Mouse (Mus musculus) neural tube, embryonic 14.5 days (tissue): ENCODE data around the gene Plcl1. TPM values are rescaled to one million over a fixed set of nuclear protein-coding genes. Genes with fewer than 3 reads are reported as not detected.

ENCODE experiments used
- ATAC-seq: fragments of 200-750 bp; cut with Nextera tagmentation; 2 replicates; pipeline ENCODE4 v1.8.0; 2017; ENCODE audit warnings: low read depth, mild to moderate bottlenecking, moderate TSS enrichment, moderate library complexity
- H3K27ac ChIP-seq: fragments of 300-500 bp; sonication (generic); 2 replicates; pipeline ENCODE4 v1.5.1; 2014; ENCODE audit warnings: low read depth, mild to moderate bottlenecking, control low read depth, low read length, moderate library complexity, mixed read lengths
- H3K27me3 ChIP-seq: fragments of 300-500 bp; sonication (generic); 2 replicates; pipeline ENCODE4 v1.6.1; 2014; ENCODE audit warnings: low read length; ENCODE audit not compliant: control insufficient read depth, insufficient read depth
- H3K36me3 ChIP-seq: fragments of 300-500 bp; sonication (generic); 2 replicates; pipeline ENCODE4 v1.6.1; 2014; ENCODE audit warnings: low read length, mixed read lengths; ENCODE audit not compliant: control insufficient read depth, insufficient read depth
- H3K4me1 ChIP-seq: fragments of 300-500 bp; sonication (generic); 2 replicates; pipeline ENCODE4 v1.6.1; 2014; ENCODE audit warnings: low read length; ENCODE audit not compliant: control insufficient read depth, insufficient read depth
- H3K4me2 ChIP-seq: fragments of 300-500 bp; sonication (generic); 2 replicates; pipeline ENCODE4 v1.6.1; 2014; ENCODE audit warnings: mild to moderate bottlenecking, low read depth, low read length, control low read depth
- H3K4me3 ChIP-seq: fragments of 300-500 bp; sonication (generic); 2 replicates; pipeline ENCODE4 v1.5.1; 2014; ENCODE audit warnings: low read depth, low read length, control low read depth, mixed read lengths
- H3K9ac ChIP-seq: fragments of 300-500 bp; sonication (generic); replicated peaks from 2 replicates; pipeline ENCODE4 v1.6.1; 2014; ENCODE audit warnings: low read depth, mild to moderate bottlenecking, control low read depth, low read length, mixed read lengths
- H3K9me3 ChIP-seq: fragments of 300-500 bp; sonication (generic); 2 replicates; pipeline ENCODE4 v1.6.1; 2016; ENCODE audit warnings: low read length; ENCODE audit not compliant: control insufficient read depth
- WGBS: fragments of 180-500 bp; shearing (Covaris S2); extraction: QIAGEN DNeasy Blood & Tissue Kit; methylation state at CpG from one replicate; pipeline ENCODE4 v1.1.7; 2014; 5-methylcytosine and 5-hydroxymethylcytosine counted together
- polyA plus RNA-seq: library from polyadenylated mRNA; unstranded; fragments of >200 nt; fragmentation: Nextera tagmentation; extraction: Ambion mirVana; gene quantifications from 2 replicates; pipeline ENCODE4 v1.2.1, GENCODE M21; 2014

Plcl1 gene
- polyA plus RNA-seq, 1 experiment from 2014 or later = 5.4 TPM

DNA sequence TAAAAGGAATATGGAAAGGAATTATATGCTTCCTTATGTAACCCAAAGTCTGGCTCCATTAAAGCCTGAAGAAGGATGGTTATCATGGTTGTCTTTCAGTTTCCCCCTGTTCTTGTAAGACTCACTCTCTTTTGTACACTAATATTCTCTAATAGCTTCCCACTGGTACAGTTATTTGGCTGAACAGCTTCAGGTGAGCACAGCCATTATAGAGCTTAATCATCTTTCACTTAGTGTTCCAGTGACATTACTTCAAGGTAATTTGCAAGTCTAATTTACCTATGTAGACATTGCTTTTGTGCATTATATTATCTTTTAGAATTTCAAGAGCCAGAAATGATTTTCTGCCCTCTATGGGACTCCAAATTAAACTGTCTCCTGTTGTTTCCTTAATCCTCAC is 184.3 kb downstream of the Plcl1 start:
- H3K4me2 ChIP-seq = no peak overlapping the region

DNA sequence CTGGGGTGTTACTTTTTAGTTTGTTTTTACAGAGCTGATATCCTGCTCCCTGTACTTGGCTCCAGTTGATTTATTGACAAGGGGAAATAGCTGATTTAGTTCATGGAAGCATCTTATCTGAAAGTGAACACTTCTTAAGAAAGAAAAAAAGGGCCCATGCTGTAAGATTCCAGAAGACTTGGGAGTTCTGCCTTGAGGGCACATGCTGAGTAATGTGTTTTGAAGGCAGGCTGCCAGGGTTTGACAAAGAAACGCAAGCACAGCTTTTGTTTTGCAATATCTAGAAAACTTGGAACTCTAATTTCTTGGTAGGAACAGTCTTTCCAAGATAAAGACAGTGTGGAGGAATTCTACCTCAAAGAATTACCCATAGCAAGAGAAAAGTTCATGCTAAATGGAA is 194.8 kb downstream of the Plcl1 start:
- WGBS = 87% methylated on average over 1 of the region's 1 CpGs
- H3K9me3 ChIP-seq = no peaks in the 10 kb centered on the region

More for the DNA sequence above, 184.3 kb downstream of the Plcl1 start:
- Histone ChIP-seq H3K9ac (no peak overlapping the region), H3K9me3 (no peaks in the 10 kb centered on the region), H3K27me3 (no peaks in the 10 kb centered on the region), H3K4me3 (no peak overlapping the region), H3K4me1 (no peaks in the 10 kb centered on the region), H3K27ac (no peak overlapping the region), H3K36me3 (no peaks in the 10 kb centered on the region)
- no peak for ATAC-seq

DNA sequence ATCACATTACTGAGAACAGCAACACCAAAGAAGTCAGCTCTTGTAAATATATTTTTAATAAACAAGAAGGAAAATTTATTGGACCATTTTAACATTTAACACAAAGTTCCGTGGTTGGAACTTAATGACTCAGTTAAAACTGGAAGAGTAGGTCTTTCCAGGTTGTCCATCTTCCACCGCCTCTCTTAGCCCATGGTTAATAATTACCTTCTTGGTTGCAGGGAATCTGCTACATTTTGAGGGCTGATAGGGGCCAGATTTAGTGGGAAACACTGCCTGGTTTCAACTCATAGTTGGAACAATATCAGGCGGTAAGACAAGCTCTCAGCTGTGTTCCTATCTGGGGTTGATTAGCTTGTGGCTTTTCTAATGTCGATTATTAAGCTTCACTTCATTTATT is 198.9 kb downstream of the Plcl1 start:
- Histone ChIP-seq H3K4me3 (no peak overlapping the region), H3K4me2 (no peak overlapping the region), H3K4me1 (no peaks in the 10 kb centered on the region), H3K36me3 (no peaks in the 10 kb centered on the region), H3K9me3 (no peaks in the 10 kb centered on the region), H3K27me3 (no peaks in the 10 kb centered on the region), H3K9ac (no peak overlapping the region), H3K27ac (no peak overlapping the region)
- WGBS = 92% methylated on average over 4 of the region's 4 CpGs
- ATAC-seq = no peak

More for the DNA sequence above, 194.8 kb downstream of the Plcl1 start:
- Histone ChIP-seq H3K27ac (no peak overlapping the region), H3K36me3 (no peaks in the 10 kb centered on the region), H3K4me3 (no peak overlapping the region), H3K27me3 (no peaks in the 10 kb centered on the region), H3K4me1 (no peaks in the 10 kb centered on the region), H3K4me2 (no peak overlapping the region), H3K9ac (no peak overlapping the region)
- no peak for ATAC-seq

DNA sequence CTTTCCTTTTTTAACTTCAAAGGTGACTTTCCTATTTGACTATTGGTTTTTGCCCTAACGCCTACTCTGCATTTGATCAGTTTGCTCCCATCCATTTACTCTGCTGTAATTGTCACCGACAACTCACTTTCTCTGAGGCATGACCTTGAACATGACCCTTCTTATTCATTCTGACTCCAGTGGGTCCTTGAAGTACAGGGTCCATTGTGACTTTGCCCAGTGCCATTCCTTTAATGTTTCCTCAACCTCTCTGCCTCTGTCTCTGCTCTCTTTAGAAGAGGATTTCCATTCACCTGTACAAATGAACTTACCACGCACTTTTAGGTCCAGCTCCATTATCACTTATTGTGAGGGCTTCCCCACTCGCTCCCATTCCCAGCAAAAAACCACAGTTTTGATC is 199.7 kb downstream of the Plcl1 start:
- no peaks in the 10 kb centered on the region for H3K27me3 ChIP-seq
- no peak overlapping the region for H3K9ac ChIP-seq
- H3K27ac ChIP-seq = no peak overlapping the region
- no peaks in the 10 kb centered on the region for H3K36me3 ChIP-seq
- no peaks in the 10 kb centered on the region for H3K4me1 ChIP-seq
- H3K9me3 ChIP-seq = no peaks in the 10 kb centered on the region
- no peak for ATAC-seq
- no peak overlapping the region for H3K4me3 ChIP-seq
- H3K4me2 ChIP-seq = no peak overlapping the region
- 56% methylated on average over 4 of the region's 4 CpGs for WGBS

DNA sequence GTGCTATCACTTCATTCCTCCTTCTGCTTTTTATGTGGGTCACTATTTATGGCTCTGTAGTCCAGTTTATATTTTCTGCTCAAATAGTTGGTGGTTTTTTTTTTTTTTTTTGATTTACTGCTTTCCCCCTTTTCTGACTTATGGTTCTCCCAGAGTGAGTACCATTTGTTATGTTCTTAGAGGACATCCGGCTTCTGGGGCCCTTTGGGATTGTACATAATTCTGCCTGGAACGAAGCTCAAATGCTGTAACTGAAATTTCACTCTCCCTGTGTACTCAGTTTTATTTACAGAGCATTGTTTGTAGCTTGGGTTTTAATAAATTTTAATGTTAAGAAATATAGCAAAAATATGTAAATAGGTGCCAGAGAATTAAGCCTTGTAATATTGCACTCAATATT is 200.2 kb downstream of the Plcl1 start:
- no peak overlapping the region for H3K4me3 ChIP-seq
- H3K4me1 ChIP-seq = no peaks in the 10 kb centered on the region
- WGBS = 48% methylated on average over 2 of the region's 2 CpGs
- H3K27me3 ChIP-seq = no peaks in the 10 kb centered on the region
- ATAC-seq = no peak
- H3K4me2 ChIP-seq = no peak overlapping the region
- no peak overlapping the region for H3K9ac ChIP-seq
- no peak overlapping the region for H3K27ac ChIP-seq
- no peaks in the 10 kb centered on the region for H3K9me3 ChIP-seq
- no peaks in the 10 kb centered on the region for H3K36me3 ChIP-seq

DNA sequence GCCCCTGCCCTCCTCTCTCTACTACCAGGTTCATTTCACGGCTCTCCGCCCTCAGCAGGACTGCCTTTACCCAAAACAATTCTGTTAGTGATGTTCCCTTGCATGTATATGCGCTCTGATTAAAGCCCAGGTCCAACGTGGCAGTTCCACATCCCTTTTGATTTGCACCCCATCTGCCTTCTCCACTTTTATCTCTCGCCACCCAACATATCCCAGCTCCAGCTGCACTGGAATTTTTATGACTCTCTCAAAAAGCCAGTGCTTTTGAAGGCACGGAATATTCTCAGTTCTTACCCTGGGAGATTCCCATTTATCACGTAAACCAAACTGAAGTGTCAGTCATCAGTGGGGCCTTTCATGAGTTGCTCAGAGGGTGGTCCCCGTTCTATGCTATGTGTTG is 200.7 kb downstream of the Plcl1 start:
- no peaks in the 10 kb centered on the region for H3K27me3 ChIP-seq
- H3K4me3 ChIP-seq = no peak overlapping the region
- H3K36me3 ChIP-seq = no peaks in the 10 kb centered on the region
- no peaks in the 10 kb centered on the region for H3K9me3 ChIP-seq
- no peaks in the 10 kb centered on the region for H3K4me1 ChIP-seq
- no peak overlapping the region for H3K4me2 ChIP-seq
- WGBS = 34% methylated on average over 8 of the region's 8 CpGs
- ATAC-seq = peak; percentile 14; the same call in 1 of the 2 replicates
- H3K9ac ChIP-seq = no peak overlapping the region
- H3K27ac ChIP-seq = no peak overlapping the region

DNA sequence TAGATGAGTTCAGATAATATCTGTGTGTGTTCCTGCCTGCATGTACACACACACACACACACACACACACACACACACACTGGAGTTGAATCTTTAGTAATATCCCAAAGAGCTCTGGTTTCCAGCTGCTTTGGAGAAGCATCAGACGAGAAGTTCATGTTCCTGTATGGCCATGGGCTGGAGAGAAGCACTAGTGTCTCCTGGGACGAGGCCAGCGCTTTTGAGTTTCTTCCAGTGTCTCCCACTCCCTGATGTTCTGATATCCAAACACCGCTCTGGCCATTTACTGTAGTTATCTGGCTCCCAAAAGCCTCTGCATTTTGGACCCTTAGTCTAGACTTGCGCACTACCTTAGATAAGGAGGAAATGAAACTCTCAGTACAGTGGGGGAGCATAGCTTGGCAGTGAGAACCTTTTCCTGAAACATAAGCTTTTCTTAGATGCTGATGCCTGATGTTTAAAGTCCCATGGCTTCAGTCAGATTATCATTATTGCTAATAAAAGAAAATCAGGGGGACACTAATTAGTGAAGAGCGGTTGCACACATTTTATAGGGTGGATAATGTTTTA is 207.1 kb downstream of the Plcl1 start:
- no peak for ATAC-seq
- WGBS = 87% methylated on average over 6 of the region's 6 CpGs

DNA sequence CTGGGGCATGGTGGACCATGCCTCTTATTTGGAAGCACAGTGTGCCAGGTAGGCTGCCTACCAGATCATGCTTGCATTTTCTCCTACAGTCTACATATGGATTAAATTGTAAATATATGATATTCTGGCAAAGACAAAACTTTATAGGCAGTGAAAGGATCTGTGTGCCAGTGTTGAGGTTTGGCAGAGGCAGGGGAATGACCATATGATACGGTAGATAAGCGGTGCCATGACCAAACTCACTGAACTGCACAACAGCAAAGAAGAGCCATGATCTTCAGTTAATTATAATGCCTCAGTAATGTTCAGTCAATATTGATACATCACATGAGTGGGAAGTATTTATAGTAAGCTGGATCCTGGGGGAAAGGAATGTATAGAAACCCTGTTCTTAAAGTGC is 212.1 kb downstream of the Plcl1 start:
- H3K4me3 ChIP-seq = no peak overlapping the region
- no peaks in the 10 kb centered on the region for H3K4me1 ChIP-seq
- H3K27ac ChIP-seq = no peak overlapping the region
- H3K4me2 ChIP-seq = no peak overlapping the region
- no peaks in the 10 kb centered on the region for H3K9me3 ChIP-seq
- no peak overlapping the region for H3K9ac ChIP-seq
- ATAC-seq = no peak
- 94% methylated on average over 2 of the region's 2 CpGs for WGBS
- H3K27me3 ChIP-seq = no peaks in the 10 kb centered on the region
- H3K36me3 ChIP-seq = no peaks in the 10 kb centered on the region

More for the DNA sequence above, 207.1 kb downstream of the Plcl1 start:
- H3K9ac ChIP-seq = no peak overlapping the region
- no peaks in the 10 kb centered on the region for H3K9me3 ChIP-seq
- no peaks in the 10 kb centered on the region for H3K36me3 ChIP-seq
- H3K27ac ChIP-seq = no peak overlapping the region
- H3K4me3 ChIP-seq = no peak overlapping the region
- H3K4me2 ChIP-seq = no peak overlapping the region
- no peaks in the 10 kb centered on the region for H3K27me3 ChIP-seq
- no peaks in the 10 kb centered on the region for H3K4me1 ChIP-seq

DNA sequence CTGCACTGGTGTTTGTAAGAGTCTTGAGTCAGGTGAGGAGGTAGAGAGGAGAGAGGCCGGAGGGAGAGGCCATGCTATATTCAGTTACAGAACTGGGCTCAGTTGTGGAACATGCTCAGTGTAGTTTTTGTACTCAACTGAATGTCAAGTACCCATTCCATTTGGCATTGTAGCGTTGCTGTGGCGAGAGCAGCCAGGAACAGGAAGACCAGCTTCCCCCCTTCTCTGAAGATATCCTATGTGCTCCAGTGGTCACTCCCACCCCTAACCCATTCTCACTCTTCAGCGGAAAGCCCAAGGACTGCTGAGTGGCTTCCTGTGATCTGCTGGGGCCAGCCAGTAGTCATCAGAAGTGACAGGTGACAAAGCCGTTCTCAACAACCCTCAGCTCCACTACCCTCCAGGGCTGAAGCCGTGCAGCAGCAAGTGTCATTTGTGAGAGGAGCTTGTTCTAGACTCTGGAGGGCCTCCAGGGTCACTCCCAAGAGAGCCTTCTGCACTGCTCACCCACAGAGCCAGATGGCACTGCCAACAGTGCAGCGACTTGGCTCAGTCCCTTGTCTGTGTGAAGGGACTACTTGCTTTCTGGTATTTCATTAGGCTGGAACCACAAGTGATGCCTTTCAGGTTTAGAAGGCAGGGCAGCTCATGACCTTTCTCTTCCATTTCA is 213.0 kb downstream of the Plcl1 start:
- no peaks in the 10 kb centered on the region for H3K27me3 ChIP-seq
- ATAC-seq = no peak
- no peak overlapping the region for H3K4me2 ChIP-seq
- H3K9ac ChIP-seq = no peak overlapping the region
- H3K4me3 ChIP-seq = no peak overlapping the region
- WGBS = 77% methylated on average over 7 of the region's 7 CpGs
- H3K27ac ChIP-seq = no peak overlapping the region
- no peaks in the 10 kb centered on the region for H3K36me3 ChIP-seq
- no peaks in the 10 kb centered on the region for H3K9me3 ChIP-seq
- H3K4me1 ChIP-seq = no peaks in the 10 kb centered on the region
